Mouse (Mus musculus) lung, adult 2 months (tissue): ENCODE results near the gene Cend1.

Source experiments
- CTCF ChIP-seq: fragments of 200-500 bp; IDR thresholded peaks from 2 replicates; pipeline ENCODE4 v1.5.1; 2011; ENCODE audit warnings: mild to moderate bottlenecking, low read length, control low read depth; ENCODE audit not compliant: insufficient read depth
- POLR2A ChIP-seq: fragments of 200-500 bp; IDR thresholded peaks from 2 replicates; pipeline ENCODE4 v1.6.1; 2011; ENCODE audit warnings: low read depth, mild to moderate bottlenecking, control low read depth, low read length, borderline replicate concordance; ENCODE audit errors: extremely low read depth

DNA sequence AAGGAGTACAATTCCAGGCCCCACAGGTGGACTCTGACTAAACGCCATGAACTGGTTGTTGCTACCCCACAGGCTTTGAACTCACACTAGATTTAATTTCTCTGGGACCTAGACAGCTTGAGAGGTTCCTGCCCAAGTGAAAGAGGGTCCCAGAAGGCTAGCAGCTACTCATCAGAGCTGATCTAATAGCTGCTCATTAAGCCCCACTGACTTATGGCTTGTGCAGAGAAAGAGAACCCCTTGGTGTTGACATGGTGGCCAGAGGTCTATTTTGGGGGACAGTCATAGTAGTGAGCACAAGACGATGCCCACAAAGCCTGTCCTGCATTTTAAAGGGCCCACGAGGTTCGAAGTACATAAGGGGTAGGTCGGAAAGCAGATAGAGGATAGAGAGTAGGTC, 44.9 kb upstream of the Cend1 start:
- TF ChIP-seq CTCF (no peak), POLR2A (no peak)
